In genomic region chr14:122060642-122061041, GRCm38 (mm10) we compare ENCODE assay signal across 9 mouse cellular contexts. TPM values are rescaled to one million over a fixed set of nuclear protein-coding genes. Genes with fewer than 3 reads are reported as not detected.
DNase-seq lines count a peak whose midpoint lies in the region; ATAC-seq lines count a peak whose summit lies in the region.
"Had no signal": no experiment of that assay in that cellular context is flagged by ENCODE, and none has a peak within 500 bp of the region (broad histone marks: within the 10 kb centered on the region; RNA-seq: fewer than 3 reads in every experiment).

No protein-coding gene starts in this region.

- peak; percentile 46 for ATAC-seq in activated CD4-positive, CD25-positive, alpha-beta regulatory T cell, adult 4 months
- peak; percentile 77 for ATAC-seq in kidney, embryonic 16.5 days (ENCODE audit: low FRiP score, low TSS enrichment)
- ATAC-seq in liver, embryonic 11.5 days (replicated peaks; ENCODE audit: low FRiP score), result peak; percentile 64
- ATAC-seq in neural tube, embryonic 13.5 days (ENCODE audit: low read depth), result peak; percentile 40; the same call in 1 of the 2 replicates

- H3K4me1 ChIP-seq in kidney, embryonic 16.5 days (ENCODE audit: insufficient read depth, low read length), result no peaks in the 10 kb centered on the region
- H3K4me1 ChIP-seq in liver, embryonic 11.5 days (replicated peaks; ENCODE audit: control insufficient read depth, insufficient read depth, low read length), result peaks cover 5% of the 10 kb centered on the region; the same call in 1 of the 2 replicates
- no peaks in the 10 kb centered on the region for H3K4me1 ChIP-seq in neural tube, embryonic 13.5 days (replicated peaks)
- H3K4me1 ChIP-seq: embryonic facial prominence, embryonic 13.5 days had no signal

- no peak overlapping the region for H3K9ac ChIP-seq in kidney, embryonic 16.5 days (replicated peaks; ENCODE audit: low read length)
- no peak overlapping the region for H3K9ac ChIP-seq in liver, embryonic 11.5 days (ENCODE audit: low read depth, low read length)
- no peak overlapping the region for H3K9ac ChIP-seq in neural tube, embryonic 13.5 days
- H3K9ac ChIP-seq: embryonic facial prominence, embryonic 13.5 days had no signal

- H3K4me2 ChIP-seq in kidney, embryonic 16.5 days (replicated peaks; ENCODE audit: low read depth, low read length), result no peak overlapping the region
- no peak overlapping the region for H3K4me2 ChIP-seq in liver, embryonic 11.5 days
- H3K4me2 ChIP-seq in neural tube, embryonic 13.5 days, result no peak overlapping the region
- H3K4me2 ChIP-seq: embryonic facial prominence, embryonic 13.5 days had no signal

- H3K27ac ChIP-seq in kidney, embryonic 16.5 days (ENCODE audit: low read length), result no peak overlapping the region
- no peak overlapping the region for H3K27ac ChIP-seq in liver, embryonic 11.5 days (ENCODE audit: low read depth, low read length)
- H3K27ac ChIP-seq in neural tube, embryonic 13.5 days (replicated peaks), result no peak overlapping the region
- H3K27ac ChIP-seq: embryonic facial prominence, embryonic 13.5 days had no signal

- H3K9me3 ChIP-seq in kidney, embryonic 16.5 days (ENCODE audit: low read length), result no peaks in the 10 kb centered on the region
- H3K9me3 ChIP-seq in liver, embryonic 11.5 days (ENCODE audit: control insufficient read depth, low read length), result no peaks in the 10 kb centered on the region
- H3K9me3 ChIP-seq in neural tube, embryonic 13.5 days, result no peaks in the 10 kb centered on the region
- H3K9me3 ChIP-seq: embryonic facial prominence, embryonic 13.5 days had no signal

- H3K27me3 ChIP-seq in kidney, embryonic 16.5 days (ENCODE audit: insufficient read depth, low read length), result no peaks in the 10 kb centered on the region
- H3K27me3 ChIP-seq in liver, embryonic 11.5 days (replicated peaks; ENCODE audit: control insufficient read depth, insufficient read depth, low read length), result no peaks in the 10 kb centered on the region
- no peaks in the 10 kb centered on the region for H3K27me3 ChIP-seq in neural tube, embryonic 13.5 days
- H3K27me3 ChIP-seq: embryonic facial prominence, embryonic 13.5 days had no signal

- H3K4me3 ChIP-seq in kidney, embryonic 16.5 days (ENCODE audit: low read length), result no peak overlapping the region
- H3K4me3 ChIP-seq in liver, embryonic 11.5 days (ENCODE audit: low read depth, low read length), result no peak overlapping the region
- no peak overlapping the region for H3K4me3 ChIP-seq in neural tube, embryonic 13.5 days
- H3K4me3 ChIP-seq: embryonic facial prominence, embryonic 13.5 days had no signal

- WGBS in kidney, embryonic 16.5 days, result 8% methylated on average over 3 of the region's 3 CpGs
- WGBS in liver, embryonic 11.5 days, result 5% methylated on average over 3 of the region's 3 CpGs
- 11% methylated on average over 3 of the region's 3 CpGs for WGBS in neural tube, embryonic 13.5 days

- no peaks in the 10 kb centered on the region for H3K36me3 ChIP-seq in kidney, embryonic 16.5 days (ENCODE audit: insufficient read depth, low read length)
- no peaks in the 10 kb centered on the region for H3K36me3 ChIP-seq in liver, embryonic 11.5 days (ENCODE audit: control insufficient read depth, insufficient read depth, low read length)
- H3K36me3 ChIP-seq in neural tube, embryonic 13.5 days, result no peaks in the 10 kb centered on the region
- H3K36me3 ChIP-seq: embryonic facial prominence, embryonic 13.5 days had no signal

- peak; percentile 21 for DNase-seq in 3134 (ENCODE audit: extremely low read depth, insufficient read length, low spot score)
- DNase-seq in embryo, embryonic 10 days (ENCODE audit: low spot score), result peak; percentile 83
- DNase-seq in gastrocnemius, postnatal 25 days, result peak; percentile 42
- peak; percentile 79 for DNase-seq in liver, embryonic 11.5 days (ENCODE audit: low spot score)
- peak; percentile 36 for DNase-seq in telencephalon, adult 2 months (ENCODE audit: low read depth, low spot score)

RNA-seq across cellular contexts. Expression of gene Timm8a2, which starts 26.2 kb away (rescaled TPM):
- not detected for polyA plus RNA-seq in activated CD4-positive, CD25-positive, alpha-beta regulatory T cell, adult 4 months (2017; shearing (Covaris generic))
- total RNA-seq in gastrocnemius, postnatal 25 days (2021), result not detected
- not detected in 2 replicates for polyA plus RNA-seq in kidney, embryonic 16.5 days (2015; fragmentation: Nextera tagmentation; extraction: Ambion mirVana)
- polyA plus RNA-seq in liver, embryonic 11.5 days (2014; fragmentation: Nextera tagmentation; extraction: Ambion mirVana), result not detected in 2 replicates
- not detected in 2 replicates for polyA plus RNA-seq in neural tube, embryonic 13.5 days (2015; fragmentation: Nextera tagmentation; extraction: Ambion mirVana)
- polyA plus RNA-seq: embryonic facial prominence, embryonic 13.5 days had no signal

RNA-seq across cellular contexts. Expression of gene Tm9sf2, which starts 46.2 kb away (rescaled TPM):
- polyA plus RNA-seq in activated CD4-positive, CD25-positive, alpha-beta regulatory T cell, adult 4 months (2017; shearing (Covaris generic)), result 10 to 100 TPM; 62.7 to 83.6 TPM
- 10 to 100 TPM; 56.1 to 62.5 TPM for total RNA-seq in gastrocnemius, postnatal 25 days (2021)
- polyA plus RNA-seq in kidney, embryonic 16.5 days (2015; fragmentation: Nextera tagmentation; extraction: Ambion mirVana), result 202 and 214 TPM in 2 replicates
- 120 and 138 TPM in 2 replicates for polyA plus RNA-seq in liver, embryonic 11.5 days (2014; fragmentation: Nextera tagmentation; extraction: Ambion mirVana)
- polyA plus RNA-seq in neural tube, embryonic 13.5 days (2015; fragmentation: Nextera tagmentation; extraction: Ambion mirVana), result 121 and 127 TPM in 2 replicates

Comparison
In these comparisons a context has a peak if more than half of its experiments do, and no peak if none do; other contexts are left out.
1. DNase-seq: peak in every context shown above with its lines; median percentile 83 in embryo, embryonic 10 days; 79 in liver, embryonic 11.5 days; 42 in gastrocnemius, postnatal 25 days; 36 in telencephalon, adult 2 months; 21 in 3134.